Mouse (Mus musculus) hindbrain, embryonic 15.5 days (tissue): Measurements from ENCODE around the gene Ptprd. TPM values are rescaled to one million over a fixed set of nuclear protein-coding genes. Genes with fewer than 3 reads are reported as not detected.

Source experiments
- ATAC-seq: fragments of 200-750 bp; cut with Nextera tagmentation; 2 replicates; pipeline ENCODE4 v1.8.0; 2017; ENCODE audit warnings: low read depth, moderate number of reproducible peaks, moderate TSS enrichment; ENCODE audit not compliant: low FRiP score
- H3K27ac ChIP-seq: fragments of 300-500 bp; sonication (generic); replicated peaks from 2 replicates; pipeline ENCODE4 v1.5.1; 2015; ENCODE audit warnings: mild to moderate bottlenecking, inconsistent platforms
- H3K27me3 ChIP-seq: fragments of 300-500 bp; sonication (generic); 2 replicates; pipeline ENCODE4 v1.6.1; 2015; ENCODE audit warnings: control low read depth, inconsistent platforms
- H3K36me3 ChIP-seq: fragments of 300-500 bp; sonication (generic); 2 replicates; pipeline ENCODE4 v1.6.1; 2015; ENCODE audit warnings: control low read depth, inconsistent platforms
- H3K4me1 ChIP-seq: fragments of 300-500 bp; sonication (generic); replicated peaks from 2 replicates; pipeline ENCODE4 v1.6.1; 2015; ENCODE audit warnings: control low read depth, inconsistent platforms
- H3K4me2 ChIP-seq: fragments of 300-500 bp; sonication (generic); 2 replicates; pipeline ENCODE4 v1.6.1; 2015; ENCODE audit warnings: moderate library complexity, mild to moderate bottlenecking, inconsistent platforms
- H3K4me3 ChIP-seq: fragments of 300-500 bp; sonication (generic); 2 replicates; pipeline ENCODE4 v1.5.1; 2015; ENCODE audit warnings: mild to moderate bottlenecking, inconsistent platforms
- H3K9ac ChIP-seq: fragments of 300-500 bp; sonication (generic); 2 replicates; pipeline ENCODE4 v1.6.1; 2015; ENCODE audit warnings: inconsistent platforms
- H3K9me3 ChIP-seq: fragments of 300-500 bp; sonication (generic); 2 replicates; pipeline ENCODE4 v1.6.1; 2016; ENCODE audit warnings: control low read depth, inconsistent platforms
- WGBS: fragments of 180-500 bp; shearing (Covaris S2); methylation state at CpG from one replicate; pipeline ENCODE4 v1.1.7; 2015; 5-methylcytosine and 5-hydroxymethylcytosine counted together
- polyA plus RNA-seq: library from polyadenylated mRNA; unstranded; fragments of >200 nt; fragmentation: Nextera tagmentation; extraction: Ambion mirVana; gene quantifications from 2 replicates; pipeline ENCODE4 v1.2.1, GENCODE M21; 2015

Gene Ptprd
- polyA plus RNA-seq, 1 experiment from 2014 or later = 78.2 TPM

GRCm38 (mm10) chr4:76386978-76387824, 1824.6 kb downstream of the Ptprd start:
- 65% methylated on average over 7 of the region's 7 CpGs for WGBS
- Histone ChIP-seq H3K9ac (no peak overlapping the region), H3K4me2 (no peak overlapping the region), H3K27me3 (no peaks in the 10 kb centered on the region), H3K4me1 (peaks cover 7% of the 10 kb centered on the region), H3K9me3 (no peaks in the 10 kb centered on the region), H3K27ac (no peak overlapping the region), H3K4me3 (no peak overlapping the region), H3K36me3 (no peaks in the 10 kb centered on the region)
- ATAC-seq = no peak

DNA sequence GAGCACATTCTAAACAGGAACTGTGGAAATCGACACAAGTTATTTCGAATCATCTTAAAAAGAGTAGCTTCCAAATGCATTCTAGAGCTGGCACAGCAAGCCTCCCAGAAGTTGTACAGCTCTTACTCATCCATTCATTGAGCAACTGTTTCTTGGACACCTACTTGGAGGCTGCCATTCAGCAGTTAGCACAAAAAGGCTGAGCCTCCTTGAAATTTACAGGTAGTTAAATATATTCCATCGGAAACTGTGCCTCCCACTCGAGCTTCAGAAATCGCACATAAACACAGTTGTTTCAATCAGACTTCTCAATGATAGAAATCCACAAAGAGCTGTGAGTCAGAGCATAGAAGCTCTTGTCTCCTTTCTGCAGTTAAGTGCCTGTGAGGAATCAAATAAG, 1825.9 kb downstream of the Ptprd start:
- no peaks in the 10 kb centered on the region for H3K27me3 ChIP-seq
- no peak overlapping the region for H3K4me2 ChIP-seq
- H3K36me3 ChIP-seq = no peaks in the 10 kb centered on the region
- H3K9me3 ChIP-seq = no peaks in the 10 kb centered on the region
- ATAC-seq = no peak
- 95% methylated on average over 5 of the region's 5 CpGs for WGBS
- no peak overlapping the region for H3K4me3 ChIP-seq
- no peak overlapping the region for H3K9ac ChIP-seq
- peaks cover 8% of the 10 kb centered on the region for H3K4me1 ChIP-seq
- H3K27ac ChIP-seq = no peak overlapping the region

GRCm38 (mm10) chr4:76380312-76380917, 1831.3 kb downstream of the Ptprd start:
- H3K9ac ChIP-seq = no peak overlapping the region
- no peaks in the 10 kb centered on the region for H3K27me3 ChIP-seq
- H3K27ac ChIP-seq = no peak overlapping the region
- H3K4me1 ChIP-seq = peaks cover 12% of the 10 kb centered on the region
- WGBS = 41% methylated on average over 6 of the region's 6 CpGs
- ATAC-seq = peak; percentile 47; the same call in 1 of the 2 replicates
- no peaks in the 10 kb centered on the region for H3K9me3 ChIP-seq
- H3K36me3 ChIP-seq = no peaks in the 10 kb centered on the region
- H3K4me2 ChIP-seq = no peak overlapping the region
- H3K4me3 ChIP-seq = no peak overlapping the region

DNA sequence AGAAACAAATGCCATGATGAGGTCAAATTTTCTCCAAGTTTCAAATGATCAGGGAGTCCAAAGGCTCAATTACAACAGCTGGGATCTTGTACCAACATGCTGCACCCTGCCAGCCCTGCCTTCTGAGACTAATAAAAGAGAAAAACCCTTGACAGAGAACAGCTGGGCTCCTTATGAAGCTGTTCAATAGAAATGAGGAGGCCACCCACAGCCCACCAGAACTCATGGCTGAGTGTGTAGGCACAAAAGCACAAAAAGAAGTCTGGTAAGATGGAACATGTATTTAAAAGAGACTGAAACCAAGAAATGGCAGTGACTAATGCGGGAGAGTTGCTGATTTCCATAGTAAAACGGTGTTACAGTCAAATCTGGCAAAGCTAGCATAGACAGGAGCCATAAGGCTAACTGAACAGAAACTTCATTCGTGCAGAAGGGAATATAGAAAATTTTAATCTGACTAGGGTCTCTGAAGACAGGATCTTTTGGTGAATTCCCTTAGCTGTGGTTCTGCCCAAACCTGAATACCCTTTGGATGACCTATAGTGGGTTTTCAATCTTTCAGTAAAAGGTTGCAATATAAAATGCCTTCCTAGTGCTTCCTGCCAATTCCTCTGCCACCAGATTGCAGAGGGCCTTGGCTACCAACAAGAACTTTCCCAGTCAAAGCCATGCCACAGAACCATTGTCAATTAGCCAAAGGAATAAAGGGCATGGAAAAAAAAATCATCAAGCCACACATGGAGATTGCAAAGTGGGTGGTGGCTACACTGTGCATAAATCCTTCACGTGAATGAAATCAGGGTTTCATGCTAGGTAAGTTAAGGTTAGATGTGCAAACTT, 1841.5 kb downstream of the Ptprd start:
- Histone ChIP-seq H3K9ac (no peak overlapping the region), H3K4me1 (peaks cover 34% of the 10 kb centered on the region), H3K4me2 (no peak overlapping the region), H3K27me3 (no peaks in the 10 kb centered on the region), H3K9me3 (no peaks in the 10 kb centered on the region), H3K27ac (peak overlapping the region; percentile 22; the same call in 1 of the 2 replicates), H3K4me3 (no peak overlapping the region), H3K36me3 (no peaks in the 10 kb centered on the region)
- WGBS = 30% methylated on average over 4 of the region's 4 CpGs
- no peak for ATAC-seq

- Histone ChIP-seq H3K4me2 (no peak overlapping the region), H3K4me1 (peaks cover 34% of the 10 kb centered on the region), H3K27ac (no peak overlapping the region), H3K9me3 (no peaks in the 10 kb centered on the region), H3K4me3 (no peak overlapping the region), H3K36me3 (no peaks in the 10 kb centered on the region), H3K27me3 (no peaks in the 10 kb centered on the region), H3K9ac (no peak overlapping the region)
- no peak for ATAC-seq
- WGBS = 54% methylated on average over 3 of the region's 3 CpGs
Measured at GRCm38 (mm10) chr4:76369101-76369500, 1842.7 kb downstream of the Ptprd start.

DNA sequence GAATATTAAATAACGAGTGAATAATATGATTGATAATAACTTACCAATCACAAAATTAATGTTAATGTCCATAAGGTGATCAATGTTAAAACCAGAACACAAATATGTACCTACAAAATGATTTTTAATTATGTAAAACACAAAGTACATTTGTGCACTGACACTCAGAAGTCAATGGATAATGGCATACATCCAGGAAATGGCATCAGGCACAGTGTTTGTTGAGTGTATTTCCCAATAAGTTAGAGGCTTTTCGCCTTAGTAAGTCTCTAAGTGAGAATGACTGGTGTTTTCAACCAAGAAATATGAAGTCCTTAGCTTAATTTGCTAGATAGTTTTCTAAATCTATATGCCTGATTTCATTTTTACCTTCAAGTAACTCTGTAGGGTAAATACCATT, 1843.5 kb downstream of the Ptprd start:
- Histone ChIP-seq H3K4me2 (no peak overlapping the region), H3K9ac (no peak overlapping the region), H3K27me3 (no peaks in the 10 kb centered on the region), H3K36me3 (no peaks in the 10 kb centered on the region), H3K9me3 (no peaks in the 10 kb centered on the region), H3K4me1 (peaks cover 38% of the 10 kb centered on the region), H3K27ac (no peak overlapping the region), H3K4me3 (no peak overlapping the region)
- WGBS = 96% methylated on average over 2 of the region's 2 CpGs
- no peak for ATAC-seq

GRCm38 (mm10) chr4:76367285-76367684, 1844.5 kb downstream of the Ptprd start:
- no peaks in the 10 kb centered on the region for H3K36me3 ChIP-seq
- no peak overlapping the region for H3K9ac ChIP-seq
- H3K27ac ChIP-seq = no peak overlapping the region
- no peaks in the 10 kb centered on the region for H3K9me3 ChIP-seq
- H3K4me2 ChIP-seq = no peak overlapping the region
- no peak overlapping the region for H3K4me3 ChIP-seq
- peaks cover 38% of the 10 kb centered on the region for H3K4me1 ChIP-seq
- H3K27me3 ChIP-seq = no peaks in the 10 kb centered on the region
- ATAC-seq = no peak
- 56% methylated on average over 3 of the region's 3 CpGs for WGBS

GRCm38 (mm10) chr4:76365871-76366270, 1845.9 kb downstream of the Ptprd start:
- H3K9ac ChIP-seq = no peak overlapping the region
- H3K4me1 ChIP-seq = peaks cover 38% of the 10 kb centered on the region
- no peak overlapping the region for H3K4me2 ChIP-seq
- peak; percentile 60; the same call in 1 of the 2 replicates for ATAC-seq
- 61% methylated on average over 4 of the region's 4 CpGs for WGBS
- no peak overlapping the region for H3K4me3 ChIP-seq
- H3K9me3 ChIP-seq = no peaks in the 10 kb centered on the region
- 0 out of 2 replicates have a peak overlapping the region, but pooled peaks have one; percentile 14 for H3K27ac ChIP-seq
- no peaks in the 10 kb centered on the region for H3K36me3 ChIP-seq
- no peaks in the 10 kb centered on the region for H3K27me3 ChIP-seq

DNA sequence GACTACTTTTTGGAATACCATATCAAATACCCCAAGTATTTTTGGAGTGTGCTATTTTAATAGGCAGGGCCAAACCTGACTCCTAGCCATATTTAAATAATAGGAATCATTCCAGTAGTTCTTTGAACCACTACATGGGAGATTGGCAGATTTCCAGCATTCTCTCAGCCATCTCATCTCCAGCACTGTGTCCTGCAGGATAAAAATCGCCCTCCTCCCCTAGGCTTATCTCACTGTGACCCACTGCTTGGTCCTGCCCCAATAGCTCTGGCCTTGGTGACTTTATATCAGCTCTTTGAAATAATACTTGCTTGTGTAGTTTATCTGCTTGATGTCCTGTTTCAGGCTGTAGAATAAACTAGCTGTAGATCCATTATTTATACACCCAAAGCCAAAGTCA, 1850.2 kb downstream of the Ptprd start:
- WGBS = 70% methylated on average over 1 of the region's 1 CpGs
- H3K9me3 ChIP-seq = no peaks in the 10 kb centered on the region
- no peak overlapping the region for H3K9ac ChIP-seq
- peaks cover 15% of the 10 kb centered on the region for H3K4me1 ChIP-seq
- H3K4me3 ChIP-seq = no peak overlapping the region
- no peak for ATAC-seq
- no peaks in the 10 kb centered on the region for H3K36me3 ChIP-seq
- H3K27me3 ChIP-seq = no peaks in the 10 kb centered on the region
- no peak overlapping the region for H3K4me2 ChIP-seq
- H3K27ac ChIP-seq = no peak overlapping the region

GRCm38 (mm10) chr4:76354167-76354566, 1857.6 kb downstream of the Ptprd start:
- Histone ChIP-seq H3K9ac (no peak overlapping the region), H3K4me2 (no peak overlapping the region), H3K9me3 (no peaks in the 10 kb centered on the region), H3K27me3 (no peaks in the 10 kb centered on the region), H3K4me1 (peaks cover 6% of the 10 kb centered on the region), H3K36me3 (no peaks in the 10 kb centered on the region), H3K4me3 (no peak overlapping the region), H3K27ac (no peak overlapping the region)
- 86% methylated on average over 2 of the region's 2 CpGs for WGBS
- no peak for ATAC-seq

- H3K27ac ChIP-seq = no peak overlapping the region
- H3K9ac ChIP-seq = no peak overlapping the region
- H3K27me3 ChIP-seq = no peaks in the 10 kb centered on the region
- no peak overlapping the region for H3K4me2 ChIP-seq
- H3K4me1 ChIP-seq = peaks cover 6% of the 10 kb centered on the region
- no peaks in the 10 kb centered on the region for H3K36me3 ChIP-seq
- no peak for ATAC-seq
- H3K4me3 ChIP-seq = no peak overlapping the region
- H3K9me3 ChIP-seq = no peaks in the 10 kb centered on the region
- 85% methylated on average over 1 of the region's 1 CpGs for WGBS
Measured at GRCm38 (mm10) chr4:76352468-76352867, 1859.3 kb downstream of the Ptprd start.
